Mouse (Mus musculus) MEL (cell line): Measurements from ENCODE around the gene Gpd2. TPM values are rescaled to one million over a fixed set of nuclear protein-coding genes. Genes with fewer than 3 reads are reported as not detected.

Experiments used
- DNase-seq: peaks from one replicate; pipeline ENCODE4 v3.0.0; 2011; ENCODE audit warnings: low read depth, low spot score
- H3K27ac ChIP-seq: 2 replicates; pipeline ENCODE4 v1.5.1; 2012; ENCODE audit warnings: low read depth, mild to moderate bottlenecking, control low read depth, low read length, moderate library complexity; ENCODE audit not compliant: control insufficient read depth
- H3K27me3 ChIP-seq, 2 experiments: fragments of 150-350 bp in 1 of 2; sonication (generic) in 1 of 2; 2 replicates each; pipeline ENCODE4 v1.6.1; 2012; ENCODE audit warnings: low read length in 2 of 2, mild to moderate bottlenecking in 2 of 2, improper control_type of control experiment in 1 of 2, moderate library complexity in 1 of 2; ENCODE audit not compliant: insufficient read depth in 2 of 2, control insufficient read depth in 1 of 2
- H3K36me3 ChIP-seq, 2 experiments: 2 replicates each; pipeline ENCODE4 v1.6.1; 2012 to 2014; ENCODE audit warnings: low read length in 2 of 2, improper control_type of control experiment in 1 of 2, inconsistent platforms in 1 of 2, mild to moderate bottlenecking in 1 of 2; ENCODE audit not compliant: insufficient read depth in 2 of 2, control insufficient read depth in 1 of 2
- H3K4me1 ChIP-seq, 2 experiments: fragments of 150-350 bp in 1 of 2; sonication (generic) in 1 of 2; 2 replicates each; pipeline ENCODE4 v1.6.1; 2012; ENCODE audit warnings: low read length in 2 of 2, improper control_type of control experiment in 1 of 2, mild to moderate bottlenecking in 1 of 2; ENCODE audit not compliant: insufficient read depth in 2 of 2, control insufficient read depth in 1 of 2
- H3K4me3 ChIP-seq, 2 experiments: fragments of 150-350 bp in 1 of 2; sonication (generic) in 1 of 2; 2 replicates each; pipeline ENCODE4 v1.5.1; 2012; ENCODE audit warnings: low read depth in 2 of 2, low read length in 2 of 2, mild to moderate bottlenecking in 2 of 2, moderate library complexity in 2 of 2, control low read depth in 1 of 2, improper control_type of control experiment in 1 of 2; ENCODE audit not compliant: control insufficient read depth in 1 of 2, insufficient read depth in 1 of 2
- H3K79me2 ChIP-seq: 2 replicates; pipeline ENCODE4 v1.6.1; 2012; ENCODE audit warnings: mild to moderate bottlenecking, low read length, moderate library complexity; ENCODE audit not compliant: control insufficient read depth, poor library complexity, insufficient read depth
- H3K9ac ChIP-seq: 2 replicates; pipeline ENCODE4 v1.6.1; 2012; ENCODE audit warnings: low read depth, mild to moderate bottlenecking, control low read depth, low read length, moderate library complexity; ENCODE audit not compliant: control insufficient read depth, poor library complexity, severe bottlenecking
- H3K9me3 ChIP-seq: fragments of 150-350 bp; sonication (generic); replicated peaks from 2 replicates; pipeline ENCODE4 v1.6.1; 2012; ENCODE audit warnings: mild to moderate bottlenecking, low read length, improper control_type of control experiment, moderate library complexity; ENCODE audit not compliant: insufficient read depth
- BHLHE40 ChIP-seq: IDR thresholded peaks from 2 replicates; pipeline ENCODE4 v1.6.1; 2012; ENCODE audit warnings: low read depth, mild to moderate bottlenecking, inconsistent platforms, low read length, improper control_type of control experiment, borderline replicate concordance
- CHD1 ChIP-seq: IDR thresholded peaks from 2 replicates; pipeline ENCODE4 v1.6.1; 2012; ENCODE audit warnings: low read depth, mild to moderate bottlenecking, inconsistent platforms, low read length, improper control_type of control experiment
- CHD2 ChIP-seq: IDR thresholded peaks from 2 replicates; pipeline ENCODE4 v1.6.1; 2011; ENCODE audit warnings: low read length, improper control_type of control experiment
- CTCF ChIP-seq, 3 experiments: IDR thresholded peaks in 2 of 3; conservative IDR thresholded peaks in 1 of 3; 2 replicates each; pipeline ENCODE4 v1.5.1; 2011 to 2012; ENCODE audit warnings: low read length in 3 of 3, low read depth in 2 of 3, mild to moderate bottlenecking in 2 of 3, improper control_type of control experiment in 1 of 3, inconsistent platforms in 1 of 3, mixed read lengths in 1 of 3, moderate library complexity in 1 of 3; ENCODE audit not compliant: control insufficient read depth in 1 of 3, insufficient read depth in 1 of 3, poor library complexity in 1 of 3, severe bottlenecking in 1 of 3
- E2F4 ChIP-seq: IDR thresholded peaks from 2 replicates; pipeline ENCODE4 v1.6.1; 2011; ENCODE audit warnings: low read depth, low read length, improper control_type of control experiment, borderline replicate concordance
- EP300 ChIP-seq, 2 experiments: IDR thresholded peaks; 2 replicates each; pipeline ENCODE4 v1.6.1; 2011; ENCODE audit warnings: improper control_type of control experiment in 2 of 2, low read length in 2 of 2, low read depth in 1 of 2, mild to moderate bottlenecking in 1 of 2
- ETS1 ChIP-seq: IDR thresholded peaks from 2 replicates; pipeline ENCODE4 v1.6.1; 2012; ENCODE audit warnings: low read depth, mild to moderate bottlenecking, inconsistent platforms, low read length, improper control_type of control experiment, moderate library complexity
- GABPA ChIP-seq: IDR thresholded peaks from 2 replicates; pipeline ENCODE4 v1.6.1; 2012; ENCODE audit warnings: low read depth, mild to moderate bottlenecking, inconsistent platforms, low read length, improper control_type of control experiment, moderate library complexity
- HCFC1 ChIP-seq: IDR thresholded peaks from 2 replicates; pipeline ENCODE4 v1.6.1; 2012; ENCODE audit warnings: low read depth, mild to moderate bottlenecking, inconsistent platforms, low read length, improper control_type of control experiment, moderate library complexity
- KAT2A ChIP-seq: conservative IDR thresholded peaks from 2 replicates; pipeline ENCODE4 v1.6.1; 2012; ENCODE audit warnings: low read depth, low read length, improper control_type of control experiment, inconsistent platforms
- MAFK ChIP-seq: IDR thresholded peaks from 2 replicates; pipeline ENCODE4 v1.6.1; 2011; ENCODE audit warnings: low read depth, mild to moderate bottlenecking, low read length, improper control_type of control experiment, borderline replicate concordance
- MAX ChIP-seq: IDR thresholded peaks from 2 replicates; pipeline ENCODE4 v1.6.1; 2011; ENCODE audit warnings: low read length, improper control_type of control experiment
- MAZ ChIP-seq: IDR thresholded peaks from 2 replicates; pipeline ENCODE4 v1.6.1; 2012; ENCODE audit warnings: low read depth, mild to moderate bottlenecking, inconsistent platforms, low read length, improper control_type of control experiment
- MXI1 ChIP-seq: IDR thresholded peaks from 2 replicates; pipeline ENCODE4 v1.6.1; 2011; ENCODE audit warnings: mild to moderate bottlenecking, low read depth, low read length, improper control_type of control experiment
- MYC ChIP-seq: IDR thresholded peaks from 2 replicates; pipeline ENCODE4 v1.6.1; 2011; ENCODE audit warnings: low read depth, mild to moderate bottlenecking, low read length, improper control_type of control experiment, moderate library complexity
- NRF1 ChIP-seq: IDR thresholded peaks from 2 replicates; pipeline ENCODE4 v1.6.1; 2014; ENCODE audit warnings: low read depth, mild to moderate bottlenecking, inconsistent platforms, low read length, improper control_type of control experiment, moderate library complexity; ENCODE audit not compliant: poor library complexity, insufficient read depth, severe bottlenecking
- POLR2A ChIP-seq, 2 experiments: IDR thresholded peaks; 2 replicates each; pipeline ENCODE4 v1.6.1; 2011 to 2012; ENCODE audit warnings: low read length in 2 of 2, mild to moderate bottlenecking in 2 of 2, control low read depth in 1 of 2, improper control_type of control experiment in 1 of 2, low read depth in 1 of 2, moderate library complexity in 1 of 2; ENCODE audit not compliant: control insufficient read depth in 1 of 2, insufficient read depth in 1 of 2, poor library complexity in 1 of 2
- POLR2AphosphoS2 ChIP-seq: IDR thresholded peaks from 2 replicates; pipeline ENCODE4 v1.6.1; 2011; ENCODE audit warnings: low read length, improper control_type of control experiment
- RAD21 ChIP-seq: IDR thresholded peaks from 2 replicates; pipeline ENCODE4 v1.6.1; 2011; ENCODE audit warnings: mild to moderate bottlenecking, low read depth, low read length, improper control_type of control experiment
- SMC3 ChIP-seq: IDR thresholded peaks from 2 replicates; pipeline ENCODE4 v1.6.1; 2011; ENCODE audit warnings: low read depth, low read length, improper control_type of control experiment
- TAL1 ChIP-seq: IDR thresholded peaks from 2 replicates; pipeline ENCODE4 v1.6.1; 2012; ENCODE audit warnings: mild to moderate bottlenecking, inconsistent platforms, low read length, moderate library complexity, mixed read lengths
- UBTF ChIP-seq: IDR thresholded peaks from 2 replicates; pipeline ENCODE4 v1.6.1; 2012; ENCODE audit warnings: low read depth, mild to moderate bottlenecking, inconsistent platforms, low read length, improper control_type of control experiment, moderate library complexity, borderline replicate concordance; ENCODE audit not compliant: insufficient read depth
- USF1 ChIP-seq: IDR thresholded peaks from 2 replicates; pipeline ENCODE4 v1.6.1; 2014; ENCODE audit warnings: low read depth, mild to moderate bottlenecking, inconsistent platforms, low read length, improper control_type of control experiment, moderate library complexity
- USF2 ChIP-seq, 2 experiments: IDR thresholded peaks; 2 replicates each; pipeline ENCODE4 v1.6.1; 2011 to 2012; ENCODE audit warnings: improper control_type of control experiment in 2 of 2, low read length in 2 of 2, borderline replicate concordance in 1 of 2, inconsistent platforms in 1 of 2, low read depth in 1 of 2, mild to moderate bottlenecking in 1 of 2; ENCODE audit not compliant: insufficient read depth in 1 of 2
- ZKSCAN1 ChIP-seq: IDR thresholded peaks from 2 replicates; pipeline ENCODE4 v1.6.1; 2012; ENCODE audit warnings: low read depth, mild to moderate bottlenecking, inconsistent platforms, low read length, improper control_type of control experiment, moderate library complexity
- ZNF384 ChIP-seq: IDR thresholded peaks from 2 replicates; pipeline ENCODE4 v1.6.1; 2012; ENCODE audit warnings: low read depth, mild to moderate bottlenecking, inconsistent platforms, low read length, improper control_type of control experiment
- polyA plus RNA-seq, 2 experiments: library from polyadenylated mRNA; stranded (reverse) in 1 of 2; unstranded in 1 of 2; fragments of >175 nt in 1 of 2; fragments of >200 nt in 1 of 2; gene quantifications; 2 replicates each; pipeline versions ENCODE4 v1.2.1 to v1.2.4; 2012; ENCODE audit warnings: low replicate concordance in 2 of 2, low read depth in 1 of 2; ENCODE audit not compliant: insufficient read length in 2 of 2, insufficient read depth in 1 of 2, missing spikeins in 1 of 2
- total RNA-seq: library from RNA; depleted of rRNA; stranded (reverse); fragments of 300-350 nt; gene quantifications from 2 replicates; pipeline ENCODE4 v1.2.3, GENCODE M21; 2012

Gpd2 gene
- total and polyA plus RNA-seq, 3 experiments = 16.9 to 72.8 (median 24.6) TPM

- no peak for TF ChIP-seq KAT2A
Observed at GRCm38 (mm10) chr2:57239356-57239755, 1.9 kb downstream of the Gpd2 start (continued).

GRCm38 (mm10) chr2:57243987-57244386, 6.6 kb downstream of the Gpd2 start:
- Histone ChIP-seq H3K27me3 (no peaks in the 10 kb centered on the region), H3K36me3 (peaks cover 0 to 23% of the 10 kb centered on the region in 2 experiments; a peak in 2 of 4 replicates), H3K4me3 (no peak overlapping the region), H3K9ac (no peak overlapping the region), H3K9me3 (no peaks in the 10 kb centered on the region), H3K4me1 (peaks cover 0 to 7% of the 10 kb centered on the region in 2 experiments; a peak in 2 of 4 replicates), H3K79me2 (peaks cover 6% of the 10 kb centered on the region; the same call in 1 of the 2 replicates), H3K27ac (no peak overlapping the region)
- DNase-seq = no peak
- TF ChIP-seq MYC = no peak
- no peak for TF ChIP-seq SMC3
- TF ChIP-seq GABPA = no peak
- no peak for TF ChIP-seq POLR2A (IDR thresholded peaks at IDR 0.05; ENCODE audit: control insufficient read depth in 1 of 2, insufficient read depth in 1 of 2, low read depth in 1 of 2, low read length in 2 of 2, poor library complexity in 1 of 2)
- TF ChIP-seq BHLHE40 = no peak
- TF ChIP-seq UBTF = no peak
- TF ChIP-seq CHD2 = no peak
- no peak for TF ChIP-seq ZNF384
- TF ChIP-seq EP300 (IDR thresholded peaks at IDR 0.05; ENCODE audit: low read depth in 1 of 2, low read length in 2 of 2) = no peak
- no peak for TF ChIP-seq RAD21
- TF ChIP-seq MAFK = no peak
- TF ChIP-seq KAT2A = no peak
- no peak for TF ChIP-seq ETS1
- no peak for TF ChIP-seq NRF1
- TF ChIP-seq MAZ = no peak
- no peak for TF ChIP-seq MXI1
- no peak for TF ChIP-seq USF1
- TF ChIP-seq POLR2AphosphoS2 = no peak
- TF ChIP-seq, all 39 proteins: peak for 0

GRCm38 (mm10) chr2:57245721-57246328, 8.4 kb downstream of the Gpd2 start:
- no peaks in the 10 kb centered on the region for H3K9me3 ChIP-seq
- no peak overlapping the region for H3K27ac ChIP-seq
- no peak for TF ChIP-seq CHD2
- no peak for TF ChIP-seq MXI1
- no peak for TF ChIP-seq USF1
- no peak for TF ChIP-seq HCFC1
- no peak for TF ChIP-seq CHD1
- no peak for TF ChIP-seq MAX
- no peak for TF ChIP-seq SMC3
- no peak for TF ChIP-seq CTCF (IDR thresholded peaks at IDR 0.05 in 2 of 3, conservative IDR thresholded peaks at IDR 0.05 in 1 of 3; ENCODE audit: control insufficient read depth in 1 of 3, insufficient read depth in 1 of 3, low read depth in 2 of 3, low read length in 3 of 3, poor library complexity in 1 of 3, severe bottlenecking in 1 of 3)
- no peak for TF ChIP-seq NRF1
- TF ChIP-seq MAZ = no peak
- no peak for TF ChIP-seq POLR2A (IDR thresholded peaks at IDR 0.05; ENCODE audit: control insufficient read depth in 1 of 2, insufficient read depth in 1 of 2, low read depth in 1 of 2, low read length in 2 of 2, poor library complexity in 1 of 2)
- TF ChIP-seq TAL1 = no peak
- TF ChIP-seq ZKSCAN1 = no peak
- no peak for TF ChIP-seq USF2 (IDR thresholded peaks at IDR 0.05; ENCODE audit: borderline replicate concordance in 1 of 2, insufficient read depth in 1 of 2, low read depth in 1 of 2, low read length in 2 of 2)
- no peak for TF ChIP-seq E2F4
- TF ChIP-seq ZNF384 = no peak
- TF ChIP-seq ETS1 = no peak
- no peak for TF ChIP-seq POLR2AphosphoS2
- peaks cover 0 to 7% of the 10 kb centered on the region in 2 experiments; a peak in 2 of 4 replicates for H3K4me1 ChIP-seq
- no peaks in the 10 kb centered on the region for H3K27me3 ChIP-seq
- H3K36me3 ChIP-seq = peaks cover 0 to 20% of the 10 kb centered on the region in 2 experiments; a peak in 2 of 4 replicates
- peaks cover under 1% of the 10 kb centered on the region; the same call in 1 of the 2 replicates for H3K79me2 ChIP-seq
- no peak overlapping the region for H3K4me3 ChIP-seq
- H3K9ac ChIP-seq = no peak overlapping the region
- DNase-seq = no peak
